Mouse (Mus musculus): ENCODE measurements at regions not wholly inside any gene's neighbourhood (a gene's known extent, or its start where the extent isn't known, plus 50 kb on each side); places are given as distances from the start of the nearest gene placed in this dataset.

DNA sequence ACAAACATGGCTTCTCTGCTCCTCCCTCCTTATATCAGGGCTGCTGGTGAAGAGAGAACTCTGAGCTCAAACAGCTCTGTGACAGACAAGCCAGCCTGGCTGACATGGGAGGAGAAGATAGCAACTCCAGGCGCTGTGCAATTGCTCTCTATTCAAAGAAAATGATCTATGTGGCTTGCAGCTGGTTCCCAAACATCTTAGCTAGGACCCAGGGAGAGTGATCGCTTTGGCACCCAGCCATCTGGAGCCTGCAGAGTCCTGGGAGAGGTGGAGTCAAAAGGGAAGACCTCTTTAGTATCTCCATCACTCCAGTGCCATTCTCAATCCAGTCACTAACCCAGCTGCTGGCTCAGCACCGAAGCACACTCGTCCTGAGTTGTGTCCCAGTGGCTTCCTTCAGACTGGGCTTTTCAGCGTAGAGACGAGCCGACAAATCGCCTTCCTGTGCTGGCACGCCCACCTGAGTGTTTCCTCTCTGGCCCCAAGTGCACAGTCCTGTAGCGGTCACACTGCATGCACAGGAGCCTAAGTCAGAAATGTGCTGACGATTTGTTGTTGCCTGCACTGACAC, 145.1 kb upstream of the Phyhipl start:
- no peak for TF ChIP-seq POLR2A (IDR thresholded peaks at IDR 0.05; ENCODE audit: insufficient read depth, low read depth, low read length)
- TF ChIP-seq CTCF (IDR thresholded peaks at IDR 0.05), result no peak

All from heart, adult 2 months (tissue).